Mouse (Mus musculus) midbrain, embryonic 10.5 days (tissue): ENCODE measurements around the gene Tmem254c. TPM values are rescaled to one million over a fixed set of nuclear protein-coding genes. Genes with fewer than 3 reads are reported as not detected.
"Not testable (repeated sequence)": the region's sequence is repeated elsewhere in the genome, so short reads cannot be mapped to it uniquely, and the experiment has no call there.

Experiments
- DNase-seq: peaks from one replicate; pipeline ENCODE4 v3.0.0-alpha.2; 2017; ENCODE audit warnings: low spot score
- H3K27ac ChIP-seq: fragments of 300-500 bp; sonication (generic); replicated peaks from 2 replicates; pipeline ENCODE4 v1.5.1; 2016; ENCODE audit warnings: mild to moderate bottlenecking
- H3K27me3 ChIP-seq: fragments of 300-500 bp; sonication (generic); 2 replicates; pipeline ENCODE4 v1.6.1; 2016; ENCODE audit warnings: low read depth, mild to moderate bottlenecking; ENCODE audit not compliant: poor library complexity, severe bottlenecking
- H3K36me3 ChIP-seq: fragments of 300-500 bp; sonication (generic); 2 replicates; pipeline ENCODE4 v1.6.1; 2016; ENCODE audit warnings: mild to moderate bottlenecking, moderate library complexity
- H3K4me1 ChIP-seq: fragments of 300-500 bp; sonication (generic); 2 replicates; pipeline ENCODE4 v1.6.1; 2016
- H3K4me3 ChIP-seq: fragments of 300-500 bp; sonication (generic); 2 replicates; pipeline ENCODE4 v1.5.1; 2016; ENCODE audit warnings: mild to moderate bottlenecking, moderate library complexity
- H3K9me3 ChIP-seq: fragments of 300-500 bp; sonication (generic); replicated peaks from 2 replicates; pipeline ENCODE4 v1.6.1; 2016; ENCODE audit warnings: mild to moderate bottlenecking
- WGBS: fragments of 180-500 bp; shearing (Covaris S2); methylation state at CpG from one replicate; pipeline ENCODE4 v1.1.7; 2016; 5-methylcytosine and 5-hydroxymethylcytosine counted together
- polyA plus RNA-seq: library from polyadenylated mRNA; unstranded; fragments of >200 nt; fragmentation: Nextera tagmentation; extraction: Ambion mirVana; gene quantifications from 2 replicates; pipeline ENCODE4 v1.2.1, GENCODE M21; 2016

Tmem254c gene
- polyA plus RNA-seq = 19.9 TPM in 2 replicates

GRCm38 (mm10) chr14:26067325-26067633, at the start of gene Tmem254c:
Tmem254c (minus strand) TSS chr14:26067355.
- not testable (repeated sequence) for H3K27me3 ChIP-seq, H3K4me1 ChIP-seq, H3K27ac ChIP-seq, H3K9me3 ChIP-seq, H3K36me3 ChIP-seq, H3K4me3 ChIP-seq, DNase-seq
- no CpG with 5 or more reads among the region's 10 CpGs for WGBS

GRCm38 (mm10) chr14:26097622-26098021, 30.5 kb upstream of the Tmem254c start:
- WGBS = no CpG with 5 or more reads among the region's 3 CpGs

DNA sequence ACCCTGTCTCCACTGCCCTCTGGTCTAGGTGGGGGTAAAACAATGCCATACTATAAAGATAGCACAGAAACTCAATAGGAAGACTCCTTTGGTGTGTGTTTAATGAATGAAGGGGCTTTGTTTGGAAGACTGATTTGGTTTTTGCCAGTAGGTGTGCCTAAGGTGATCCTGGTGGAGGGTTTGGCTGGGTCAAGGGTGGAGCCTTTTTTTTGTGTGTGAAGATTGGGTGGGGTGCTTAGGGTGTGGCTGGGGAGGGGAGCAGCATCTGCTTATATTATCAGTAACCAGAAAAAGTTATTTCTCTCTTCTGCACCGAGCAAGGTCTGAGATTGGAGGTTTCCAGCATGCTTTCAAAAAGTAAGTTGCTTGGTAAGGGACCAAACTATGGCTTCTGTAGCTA, 14.8 kb upstream of the Tmem254c start, which contains the start of gene Cphx3:
Gene Cphx3, plus strand, starts transcription at position 301 of the 400 bp plus-strand sequence.
- not testable (repeated sequence) for H3K4me1 ChIP-seq, H3K4me3 ChIP-seq, H3K27me3 ChIP-seq, H3K9me3 ChIP-seq, H3K27ac ChIP-seq, DNase-seq, H3K36me3 ChIP-seq
- WGBS = no CpG with 5 or more reads among the region's 1 CpGs

More at GRCm38 (mm10) chr14:26097622-26098021, 30.5 kb upstream of the Tmem254c start:
- not testable (repeated sequence) for H3K9me3 ChIP-seq, H3K4me3 ChIP-seq, H3K27ac ChIP-seq, DNase-seq, H3K4me1 ChIP-seq, H3K27me3 ChIP-seq, H3K36me3 ChIP-seq

DNA sequence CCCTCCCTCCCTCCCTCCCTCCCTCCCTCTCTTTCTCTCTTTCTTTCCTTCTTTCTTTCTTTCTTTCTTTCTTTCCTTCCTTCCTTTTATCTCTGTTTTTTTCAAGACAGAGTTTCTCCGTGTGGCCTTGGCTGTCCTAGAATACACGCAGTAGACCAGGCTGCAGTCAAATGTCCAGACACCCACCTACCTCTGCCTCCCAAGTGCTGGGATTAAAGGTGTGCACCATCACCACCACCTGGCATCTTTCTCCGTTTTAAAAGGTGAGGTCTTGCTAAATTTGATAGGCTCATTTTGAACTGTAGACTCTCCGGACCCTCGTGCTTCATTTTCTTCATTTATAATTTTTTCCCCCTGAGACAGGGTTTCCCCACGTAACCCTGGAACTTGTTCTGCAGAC, 14.1 kb upstream of the Tmem254c start, which contains the start of gene Cphx2:
Gene Cphx2, plus strand, starts transcription at position 301 of the 400 bp plus-strand sequence.
- H3K4me1 ChIP-seq, H3K36me3 ChIP-seq, H3K9me3 ChIP-seq, H3K27me3 ChIP-seq, DNase-seq, H3K4me3 ChIP-seq, H3K27ac ChIP-seq: not testable (repeated sequence)
- WGBS = no CpG with 5 or more reads among the region's 6 CpGs

GRCm38 (mm10) chr14:26076620-26077390, 9.7 kb upstream of the Tmem254c start:
- H3K4me1 ChIP-seq, H3K9me3 ChIP-seq, H3K36me3 ChIP-seq, H3K4me3 ChIP-seq, H3K27me3 ChIP-seq, H3K27ac ChIP-seq, DNase-seq: not testable (repeated sequence)
- WGBS = no CpG with 5 or more reads among the region's 5 CpGs

GRCm38 (mm10) chr14:26066574-26067324, 406 bp downstream of the Tmem254c start:
- not testable (repeated sequence) for H3K27ac ChIP-seq, H3K4me1 ChIP-seq, H3K4me3 ChIP-seq, H3K27me3 ChIP-seq, H3K9me3 ChIP-seq, DNase-seq, H3K36me3 ChIP-seq
- no CpG with 5 or more reads among the region's 44 CpGs for WGBS

DNA sequence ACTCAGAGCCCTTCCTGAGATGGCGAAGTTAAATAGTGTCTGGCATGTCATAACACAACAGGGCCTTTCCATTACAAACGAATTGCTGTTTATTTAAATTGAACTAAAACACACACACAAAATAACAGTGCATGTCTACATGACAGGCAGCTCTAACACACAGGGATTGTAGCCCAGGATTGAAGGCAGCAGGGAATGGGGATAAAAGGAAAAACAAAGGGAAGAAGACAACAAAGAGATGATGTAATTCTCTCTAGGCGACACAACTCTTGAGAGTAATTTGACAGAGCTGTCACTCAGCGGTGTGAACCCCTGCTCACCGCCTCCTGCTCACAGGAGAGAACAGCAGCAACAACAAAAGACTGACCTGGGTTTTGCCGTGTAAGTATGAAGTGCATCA, 7.8 kb downstream of the Tmem254c start:
- not testable (repeated sequence) for H3K9me3 ChIP-seq, H3K36me3 ChIP-seq, H3K4me1 ChIP-seq, DNase-seq, H3K4me3 ChIP-seq, H3K27ac ChIP-seq, H3K27me3 ChIP-seq
- WGBS = no CpG with 5 or more reads among the region's 6 CpGs

DNA sequence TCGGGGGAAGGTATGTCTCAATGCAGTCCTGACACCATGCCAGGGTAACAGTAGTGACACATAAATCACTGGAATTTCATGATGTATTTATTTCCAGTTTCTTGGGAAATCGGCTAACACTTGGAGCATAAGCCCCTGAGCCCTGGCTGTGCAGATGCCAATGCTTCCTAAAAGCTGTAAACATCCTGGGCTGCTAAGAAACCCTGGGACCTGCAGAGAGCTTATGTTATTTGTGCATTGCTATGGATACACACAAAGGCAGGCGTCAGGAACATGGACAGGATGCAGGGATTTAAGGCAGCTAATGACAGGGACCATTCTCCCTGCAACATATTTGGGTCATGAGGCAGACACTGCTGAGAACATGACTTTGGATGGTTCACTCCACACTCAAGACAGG, 9.0 kb downstream of the Tmem254c start:
- WGBS = no CpG with 5 or more reads among the region's 3 CpGs
- not testable (repeated sequence) for H3K4me1 ChIP-seq, DNase-seq, H3K36me3 ChIP-seq, H3K27ac ChIP-seq, H3K9me3 ChIP-seq, H3K4me3 ChIP-seq, H3K27me3 ChIP-seq

DNA sequence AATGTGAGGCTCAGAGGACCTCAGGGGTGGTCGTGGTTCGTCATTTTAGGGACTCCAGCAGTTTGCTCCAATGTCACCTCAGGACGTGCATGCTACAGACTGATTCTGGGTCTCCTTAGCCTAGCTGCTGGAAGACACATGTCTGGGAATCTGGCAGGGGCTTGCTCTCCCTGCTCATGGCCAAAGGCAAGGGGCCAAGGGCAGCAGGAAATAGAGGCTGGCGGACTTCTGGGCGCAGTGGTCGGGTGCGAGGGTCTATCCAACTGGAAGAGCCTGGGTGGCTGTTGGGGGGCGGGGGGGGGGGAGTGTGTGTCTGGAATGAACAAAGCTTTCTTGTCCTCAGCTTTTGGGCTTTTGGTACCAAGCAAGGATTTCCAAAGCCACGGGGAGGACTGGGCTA, 18.4 kb downstream of the Tmem254c start:
- not testable (repeated sequence) for H3K27me3 ChIP-seq, DNase-seq, H3K4me3 ChIP-seq, H3K36me3 ChIP-seq, H3K9me3 ChIP-seq, H3K27ac ChIP-seq, H3K4me1 ChIP-seq
- no CpG with 5 or more reads among the region's 9 CpGs for WGBS

GRCm38 (mm10) chr14:26047026-26047425, 20.1 kb downstream of the Tmem254c start:
- not testable (repeated sequence) for H3K4me3 ChIP-seq, H3K4me1 ChIP-seq, H3K27ac ChIP-seq, H3K9me3 ChIP-seq, DNase-seq, H3K27me3 ChIP-seq, H3K36me3 ChIP-seq
- WGBS = no CpG with 5 or more reads among the region's 8 CpGs

GRCm38 (mm10) chr14:26045007-26045406, 22.1 kb downstream of the Tmem254c start:
- WGBS = no CpG with 5 or more reads among the region's 5 CpGs
- DNase-seq, H3K4me3 ChIP-seq, H3K9me3 ChIP-seq, H3K4me1 ChIP-seq, H3K27ac ChIP-seq, H3K27me3 ChIP-seq, H3K36me3 ChIP-seq: not testable (repeated sequence)

- not testable (repeated sequence) for H3K27me3 ChIP-seq, H3K36me3 ChIP-seq, H3K27ac ChIP-seq, DNase-seq, H3K4me3 ChIP-seq, H3K4me1 ChIP-seq, H3K9me3 ChIP-seq
- whole genome bisulfite sequencing = no CpG with 5 or more reads among the region's 26 CpGs
Measured at GRCm38 (mm10) chr14:26042611-26043010, 24.5 kb downstream of the Tmem254c start, which contains the start of gene Gm9780. Gm9780 (minus strand) TSS chr14:26042711.

DNA sequence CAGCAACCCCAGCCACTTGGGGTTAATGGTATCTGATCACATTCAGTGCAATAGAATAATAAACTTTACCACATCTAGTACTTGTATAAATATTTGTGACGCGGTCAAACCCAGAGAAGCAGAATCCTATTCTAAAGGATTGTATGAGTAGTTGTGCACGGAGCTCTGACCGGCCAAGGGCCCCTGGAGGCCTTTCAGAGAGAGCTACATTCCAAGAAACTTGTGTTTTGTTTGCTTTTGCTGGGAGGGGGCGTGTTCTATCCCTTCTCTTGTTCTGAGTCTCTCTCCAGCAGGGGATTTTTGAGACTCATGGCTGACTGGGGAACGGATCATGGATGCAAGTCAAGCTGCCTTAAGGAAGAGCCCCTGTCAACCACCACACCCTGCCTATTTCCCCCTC, 31.7 kb downstream of the Tmem254c start:
- not testable (repeated sequence) for H3K4me1 ChIP-seq, H3K27ac ChIP-seq, H3K36me3 ChIP-seq, H3K4me3 ChIP-seq, H3K9me3 ChIP-seq, H3K27me3 ChIP-seq, DNase-seq
- WGBS = no CpG with 5 or more reads among the region's 6 CpGs
